Mouse (Mus musculus): ENCODE measurements around the gene Patl1.
"Not testable (repeated sequence)": the region's sequence is repeated elsewhere in the genome, so short reads cannot be mapped to it uniquely, and the experiment has no call there.

Patl1 gene

DNA sequence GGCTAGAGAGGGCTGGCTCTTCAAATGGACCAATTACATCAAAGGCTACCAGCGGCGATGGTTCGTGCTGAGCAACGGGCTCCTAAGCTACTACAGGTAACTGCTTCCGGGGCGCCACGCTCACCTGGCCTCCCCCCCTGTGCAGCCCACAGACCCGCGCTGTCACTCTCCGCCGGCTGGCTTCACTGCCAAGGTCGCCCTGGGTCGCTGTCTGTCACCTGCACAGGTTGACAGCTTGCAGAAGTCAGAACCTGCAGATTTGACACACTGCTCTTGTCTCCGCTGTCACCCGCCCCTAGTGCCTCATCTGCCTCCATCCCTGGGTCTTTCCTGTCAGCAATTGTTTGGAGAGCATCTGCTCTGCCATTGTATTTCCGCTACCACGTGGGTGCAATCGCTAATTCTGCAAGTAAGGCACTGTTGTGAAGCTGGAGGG lies 54.0 kb downstream of the Patl1 start:
- DNase-seq (ENCODE audit: low read depth, low spot score) = peak; percentile 20

- DNase-seq (ENCODE audit: low read depth, low spot score) = no peak
Measured at GRCm38 (mm10) chr19:11969155-11970050, 57.2 kb downstream of the Patl1 start.

GRCm38 (mm10) chr19:11973511-11974222 lies 61.5 kb downstream of the Patl1 start:
- no peak for DNase-seq (ENCODE audit: low read depth, low spot score)

DNA sequence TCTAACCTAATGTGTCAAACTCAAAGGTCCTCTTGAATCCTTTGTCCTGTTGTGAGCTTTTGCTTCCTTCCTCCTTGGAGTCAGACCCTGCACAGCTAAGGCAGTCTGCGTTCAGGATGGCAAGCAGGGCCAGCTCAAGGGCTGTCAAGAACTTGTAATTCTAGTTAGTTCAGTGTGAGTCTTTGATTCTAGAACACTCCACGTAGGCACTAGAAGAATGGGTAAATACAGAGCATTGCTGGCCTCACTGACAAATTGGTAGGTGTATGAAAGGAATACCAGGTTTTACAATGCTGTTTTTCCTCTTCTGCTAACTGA lies 62.0 kb downstream of the Patl1 start:
- no peak for DNase-seq (ENCODE audit: low read depth, low spot score)

DNA sequence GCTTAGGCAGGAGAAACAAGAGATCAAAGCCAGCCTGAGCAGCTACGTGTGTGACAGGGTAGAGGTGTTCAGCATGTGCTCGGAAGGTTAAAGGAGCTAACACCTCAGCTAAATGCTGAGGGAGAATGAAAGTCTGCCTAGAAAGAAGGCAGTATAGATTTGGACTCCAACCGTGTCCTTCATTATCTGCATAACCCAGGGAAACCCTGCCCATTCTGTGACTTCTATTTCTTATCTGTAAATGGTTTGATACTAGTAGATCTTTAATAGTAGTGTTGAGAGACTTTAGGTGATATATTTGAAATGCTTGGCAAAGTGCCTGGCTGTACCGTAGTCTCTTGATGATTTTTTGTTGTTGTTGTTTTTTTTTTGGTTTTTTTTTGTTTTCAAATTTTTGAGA lies 63.5 kb downstream of the Patl1 start:
- DNase-seq (ENCODE audit: low read depth, low spot score) = no peak

DNA sequence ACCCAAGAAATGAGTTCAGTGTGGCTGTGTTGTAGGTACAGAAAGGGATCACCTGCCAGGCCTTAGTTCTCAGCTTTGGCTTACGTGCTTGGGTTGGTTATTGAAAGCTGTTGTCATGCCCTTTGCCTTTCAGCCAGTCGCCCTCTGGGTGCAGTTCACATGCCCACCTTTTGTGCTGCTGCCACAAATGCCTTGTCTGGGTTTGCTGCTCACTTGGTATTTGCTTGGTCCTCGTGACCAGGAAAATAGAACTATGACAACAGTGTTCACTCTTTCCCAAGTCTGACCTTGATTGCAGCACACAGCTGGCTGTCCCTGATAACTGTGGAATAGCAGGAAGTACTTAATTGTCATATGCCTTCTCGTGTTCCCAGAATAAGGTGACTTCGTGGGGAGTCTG lies 65.2 kb downstream of the Patl1 start:
- no peak for DNase-seq (ENCODE audit: low read depth, low spot score)

DNA sequence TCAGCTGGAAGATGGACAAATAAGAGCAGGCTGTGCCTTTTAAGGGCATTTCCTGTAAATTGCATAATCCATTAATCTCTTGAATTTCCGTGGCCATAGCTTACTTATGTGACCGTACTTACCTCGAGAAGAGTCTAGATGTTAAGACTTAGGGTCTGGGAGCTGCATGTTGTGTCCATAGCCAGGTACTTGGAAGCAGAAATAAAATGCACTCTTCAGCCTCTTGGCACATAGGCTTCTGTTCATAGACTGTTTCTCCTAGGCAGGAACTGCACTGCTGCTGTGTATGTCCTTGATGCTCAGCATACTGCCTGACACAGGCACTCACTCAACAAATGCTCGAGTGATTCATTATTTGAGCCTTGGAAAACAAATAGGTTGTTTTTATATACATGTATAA lies 68.3 kb downstream of the Patl1 start:
- DNase-seq (ENCODE audit: low read depth, low spot score) = no peak

- DNase-seq (ENCODE audit: low read depth, low spot score) = not testable (repeated sequence)
Measured at GRCm38 (mm10) chr19:11984614-11985013, 72.4 kb downstream of the Patl1 start.

DNA sequence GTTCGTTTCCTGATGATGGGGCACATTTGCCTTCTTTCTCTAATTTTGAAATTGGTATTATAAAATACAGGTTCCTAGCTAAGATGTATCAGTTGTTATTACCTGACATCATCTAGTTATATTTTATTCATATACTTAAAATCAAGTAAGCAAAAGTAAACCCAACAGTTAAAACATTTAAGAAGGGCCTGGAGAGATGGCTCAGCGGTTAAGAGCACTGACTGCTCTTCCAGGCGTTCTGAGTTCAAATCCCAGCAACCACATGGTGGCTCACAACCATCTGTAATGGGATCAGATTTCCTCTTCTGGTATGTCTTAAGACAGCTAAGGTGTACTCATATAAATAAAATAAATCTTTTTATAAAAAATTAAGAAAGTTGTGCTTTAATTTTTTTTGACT lies 75.6 kb downstream of the Patl1 start:
- DNase-seq (ENCODE audit: low read depth, low spot score) = no peak

- no peak for DNase-seq (ENCODE audit: low read depth, low spot score)
Measured at GRCm38 (mm10) chr19:11989334-11989733, 77.1 kb downstream of the Patl1 start.

- DNase-seq (ENCODE audit: low read depth, low spot score) = no peak
Measured at GRCm38 (mm10) chr19:11992034-11992433, 79.8 kb downstream of the Patl1 start.

- DNase-seq (ENCODE audit: low read depth, low spot score) = no peak
Measured at GRCm38 (mm10) chr19:11992441-11993029, 80.3 kb downstream of the Patl1 start.

Measured in WW6 (cell line).